Mouse (Mus musculus): ENCODE results near the gene Mymx. TPM values are rescaled to one million over a fixed set of nuclear protein-coding genes. Genes with fewer than 3 reads are reported as not detected.
A peak's percentile ranks its signal among the peaks of the same experiment; 100 is the strongest.

Gene Mymx
- not detected in 2 replicates for polyA plus RNA-seq (2014; fragmentation: Nextera tagmentation; extraction: Ambion mirVana)

GRCm38 (mm10) chr17:45601877-45602304, at the start of gene Mymx:
TSS of gene Mymx (minus strand) at chr17:45602102.
- DNase-seq: no peak
- Histone ChIP-seq H3K27ac (replicated peaks; ENCODE audit: low read depth, low read length) (no peak within 1 kb of the TSS), H3K4me2 (ENCODE audit: low read length) (no peak within 1 kb of the TSS), H3K9ac (replicated peaks; ENCODE audit: low read length) (no peak within 1 kb of the TSS), H3K4me1 (ENCODE audit: control insufficient read depth, insufficient read depth, low read length) (peaks cover 6% of the 10 kb centered on the region), H3K4me3 (replicated peaks; ENCODE audit: low read depth, low read length) (no peak within 1 kb of the TSS), H3K36me3 (ENCODE audit: control insufficient read depth, insufficient read depth, low read length) (no peaks in the 10 kb centered on the region), H3K9me3 (ENCODE audit: control insufficient read depth, low read length) (no peaks in the 10 kb centered on the region), H3K27me3 (ENCODE audit: control insufficient read depth, insufficient read depth, low read length) (peaks cover 23% of the 10 kb centered on the region)
- ATAC-seq (ENCODE audit: low FRiP score, low TSS enrichment): no peak
- WGBS: 38% methylated on average over 6 of the region's 6 CpGs

- no peaks in the 10 kb centered on the region for H3K27me3 ChIP-seq (ENCODE audit: control insufficient read depth, insufficient read depth, low read length)
- H3K4me2 ChIP-seq (ENCODE audit: low read length): no peak overlapping the region
- H3K9me3 ChIP-seq (ENCODE audit: control insufficient read depth, low read length): no peaks in the 10 kb centered on the region
- WGBS: 92% methylated on average over 4 of the region's 4 CpGs
- ATAC-seq (ENCODE audit: low FRiP score, low TSS enrichment): no peak
- no peaks in the 10 kb centered on the region for H3K4me1 ChIP-seq (ENCODE audit: control insufficient read depth, insufficient read depth, low read length)
- H3K27ac ChIP-seq (replicated peaks; ENCODE audit: low read depth, low read length): no peak overlapping the region
- no peak overlapping the region for H3K9ac ChIP-seq (replicated peaks; ENCODE audit: low read length)
- DNase-seq: no peak
- no peak overlapping the region for H3K4me3 ChIP-seq (replicated peaks; ENCODE audit: low read depth, low read length)
- H3K36me3 ChIP-seq (ENCODE audit: control insufficient read depth, insufficient read depth, low read length): no peaks in the 10 kb centered on the region
Measured at GRCm38 (mm10) chr17:45644185-45644584, 42.3 kb upstream of the Mymx start.

- Histone ChIP-seq H3K27ac (replicated peaks; ENCODE audit: low read depth, low read length) (no peak overlapping the region), H3K9me3 (ENCODE audit: control insufficient read depth, low read length) (no peaks in the 10 kb centered on the region), H3K9ac (replicated peaks; ENCODE audit: low read length) (no peak overlapping the region), H3K27me3 (ENCODE audit: control insufficient read depth, insufficient read depth, low read length) (no peaks in the 10 kb centered on the region), H3K36me3 (ENCODE audit: control insufficient read depth, insufficient read depth, low read length) (no peaks in the 10 kb centered on the region), H3K4me1 (ENCODE audit: control insufficient read depth, insufficient read depth, low read length) (no peaks in the 10 kb centered on the region), H3K4me3 (replicated peaks; ENCODE audit: low read depth, low read length) (no peak overlapping the region), H3K4me2 (ENCODE audit: low read length) (no peak overlapping the region)
- 20% methylated on average over 12 of the region's 12 CpGs for WGBS
- ATAC-seq (ENCODE audit: low FRiP score, low TSS enrichment) (no peak; the same call in 1 of the 2 replicates), DNase-seq (peak; percentile 83)
Measured at GRCm38 (mm10) chr17:45642701-45643100, 40.8 kb upstream of the Mymx start.

GRCm38 (mm10) chr17:45641981-45642380, 40.1 kb upstream of the Mymx start:
- Histone ChIP-seq H3K4me2 (ENCODE audit: low read length) (no peak overlapping the region), H3K4me3 (replicated peaks; ENCODE audit: low read depth, low read length) (no peak overlapping the region), H3K27ac (replicated peaks; ENCODE audit: low read depth, low read length) (no peak overlapping the region), H3K27me3 (ENCODE audit: control insufficient read depth, insufficient read depth, low read length) (no peaks in the 10 kb centered on the region), H3K4me1 (ENCODE audit: control insufficient read depth, insufficient read depth, low read length) (no peaks in the 10 kb centered on the region), H3K36me3 (ENCODE audit: control insufficient read depth, insufficient read depth, low read length) (no peaks in the 10 kb centered on the region), H3K9ac (replicated peaks; ENCODE audit: low read length) (no peak overlapping the region), H3K9me3 (ENCODE audit: control insufficient read depth, low read length) (no peaks in the 10 kb centered on the region)
- DNase-seq (no peak), ATAC-seq (ENCODE audit: low FRiP score, low TSS enrichment) (no peak)
- 91% methylated on average over 8 of the region's 8 CpGs for WGBS

- no peak for DNase-seq
- H3K4me1 ChIP-seq (ENCODE audit: control insufficient read depth, insufficient read depth, low read length): no peaks in the 10 kb centered on the region
- H3K27ac ChIP-seq (replicated peaks; ENCODE audit: low read depth, low read length): no peak overlapping the region
- ATAC-seq (ENCODE audit: low FRiP score, low TSS enrichment): no peak
- H3K4me2 ChIP-seq (ENCODE audit: low read length): no peak overlapping the region
- no peak overlapping the region for H3K9ac ChIP-seq (replicated peaks; ENCODE audit: low read length)
- H3K27me3 ChIP-seq (ENCODE audit: control insufficient read depth, insufficient read depth, low read length): no peaks in the 10 kb centered on the region
- H3K9me3 ChIP-seq (ENCODE audit: control insufficient read depth, low read length): no peaks in the 10 kb centered on the region
- H3K36me3 ChIP-seq (ENCODE audit: control insufficient read depth, insufficient read depth, low read length): no peaks in the 10 kb centered on the region
- no peak overlapping the region for H3K4me3 ChIP-seq (replicated peaks; ENCODE audit: low read depth, low read length)
- WGBS: 78% methylated on average over 16 of the region's 16 CpGs
Measured at GRCm38 (mm10) chr17:45638596-45639295, 36.8 kb upstream of the Mymx start.

- Histone ChIP-seq H3K36me3 (ENCODE audit: control insufficient read depth, insufficient read depth, low read length) (no peaks in the 10 kb centered on the region), H3K27me3 (ENCODE audit: control insufficient read depth, insufficient read depth, low read length) (no peaks in the 10 kb centered on the region), H3K9me3 (ENCODE audit: control insufficient read depth, low read length) (no peaks in the 10 kb centered on the region), H3K4me3 (replicated peaks; ENCODE audit: low read depth, low read length) (no peak overlapping the region), H3K27ac (replicated peaks; ENCODE audit: low read depth, low read length) (no peak overlapping the region), H3K9ac (replicated peaks; ENCODE audit: low read length) (no peak overlapping the region), H3K4me1 (ENCODE audit: control insufficient read depth, insufficient read depth, low read length) (0 out of 2 replicates have a peak, but pooled peaks cover 5% of the 10 kb centered on the region), H3K4me2 (ENCODE audit: low read length) (no peak overlapping the region)
- ATAC-seq (ENCODE audit: low FRiP score, low TSS enrichment) (no peak), DNase-seq (no peak)
- WGBS: 83% methylated on average over 5 of the region's 5 CpGs
Measured at GRCm38 (mm10) chr17:45634033-45634432, 32.1 kb upstream of the Mymx start.

GRCm38 (mm10) chr17:45631940-45632339, 30.0 kb upstream of the Mymx start:
- WGBS: 68% methylated on average over 6 of the region's 6 CpGs
- ATAC-seq (ENCODE audit: low FRiP score, low TSS enrichment): no peak
- H3K27ac ChIP-seq (replicated peaks; ENCODE audit: low read depth, low read length): no peak overlapping the region
- H3K4me3 ChIP-seq (replicated peaks; ENCODE audit: low read depth, low read length): no peak overlapping the region
- no peak overlapping the region for H3K9ac ChIP-seq (replicated peaks; ENCODE audit: low read length)
- H3K36me3 ChIP-seq (ENCODE audit: control insufficient read depth, insufficient read depth, low read length): no peaks in the 10 kb centered on the region
- DNase-seq: no peak
- no peaks in the 10 kb centered on the region for H3K9me3 ChIP-seq (ENCODE audit: control insufficient read depth, low read length)
- no peak overlapping the region for H3K4me2 ChIP-seq (ENCODE audit: low read length)
- H3K4me1 ChIP-seq (ENCODE audit: control insufficient read depth, insufficient read depth, low read length): 0 out of 2 replicates have a peak, but pooled peaks cover 5% of the 10 kb centered on the region
- no peaks in the 10 kb centered on the region for H3K27me3 ChIP-seq (ENCODE audit: control insufficient read depth, insufficient read depth, low read length)

- Histone ChIP-seq H3K27me3 (ENCODE audit: control insufficient read depth, insufficient read depth, low read length) (no peaks in the 10 kb centered on the region), H3K9me3 (ENCODE audit: control insufficient read depth, low read length) (no peaks in the 10 kb centered on the region), H3K4me3 (replicated peaks; ENCODE audit: low read depth, low read length) (peak overlapping the region; percentile 46; the same call in 1 of the 2 replicates), H3K4me2 (ENCODE audit: low read length) (peak overlapping the region; percentile 74), H3K36me3 (ENCODE audit: control insufficient read depth, insufficient read depth, low read length) (no peaks in the 10 kb centered on the region), H3K4me1 (ENCODE audit: control insufficient read depth, insufficient read depth, low read length) (0 out of 2 replicates have a peak, but pooled peaks cover 5% of the 10 kb centered on the region), H3K27ac (replicated peaks; ENCODE audit: low read depth, low read length) (no peak overlapping the region), H3K9ac (replicated peaks; ENCODE audit: low read length) (no peak overlapping the region)
- no peak for DNase-seq
- WGBS: 60% methylated on average over 3 of the region's 3 CpGs
- ATAC-seq (ENCODE audit: low FRiP score, low TSS enrichment): no peak
Measured at GRCm38 (mm10) chr17:45630992-45631391, 29.1 kb upstream of the Mymx start.

Measured in midbrain, embryonic 14.5 days (tissue).